Mouse (Mus musculus) cerebellum, adult 11-12 months (tissue): ENCODE measurements at regions not wholly inside any gene's neighbourhood (a gene's known extent, or its start where the extent isn't known, plus 50 kb on each side); places are given as distances from the start of the nearest gene placed in this dataset.
A peak's percentile ranks its signal among the peaks of the same experiment; 100 is the strongest.

ENCODE experiments used
- DNase-seq: peaks from one replicate; pipeline ENCODE4 v3.0.0; 2022

- DNase-seq = no peak
Observed at GRCm38 (mm10) chr8:97477098-97477457, 1588.7 kb upstream of the Got2 start.

- DNase-seq = no peak
Observed at GRCm38 (mm10) chr8:97476430-97477097, 1588.2 kb upstream of the Got2 start.

DNA sequence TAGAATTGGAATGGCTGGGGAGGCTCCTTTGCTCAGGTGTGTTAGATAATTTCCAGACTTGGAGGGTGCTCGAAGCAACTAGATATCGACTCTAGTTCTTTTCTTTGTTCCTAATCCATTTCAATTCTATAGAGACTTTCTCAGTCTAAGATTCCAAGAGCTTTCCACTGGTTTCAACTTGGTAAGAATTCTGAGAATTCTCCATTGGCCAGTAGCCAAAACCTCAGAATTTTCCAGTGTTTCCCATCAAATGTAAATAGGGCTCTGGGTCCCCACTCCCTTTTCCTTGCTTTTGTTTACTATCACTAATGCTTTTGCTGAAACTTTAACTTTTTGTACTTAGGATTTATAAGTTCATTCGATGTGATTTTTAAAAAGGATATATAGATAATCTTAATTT is 1585.0 kb upstream of the Got2 start:
- no peak for DNase-seq

DNA sequence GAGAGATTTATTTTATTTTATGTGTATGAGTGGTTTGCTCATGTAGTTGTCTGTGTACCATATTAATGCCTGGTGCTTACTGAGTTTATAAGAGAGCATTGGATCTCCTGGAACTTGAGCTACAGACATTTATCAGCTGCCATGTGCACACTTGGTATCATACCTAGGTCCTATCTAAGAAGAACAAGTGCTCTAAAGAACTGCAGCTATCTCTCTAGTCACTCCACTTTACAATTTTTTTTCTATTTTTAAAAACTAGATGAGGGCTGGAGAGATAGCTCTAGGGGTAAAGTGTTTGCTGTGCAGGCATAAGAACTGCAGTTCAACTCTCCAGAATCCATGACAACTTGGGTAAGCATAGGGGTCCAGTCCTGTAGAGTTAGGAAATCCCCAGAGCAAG is 1573.1 kb upstream of the Got2 start:
- DNase-seq = no peak

- no peak for DNase-seq
Observed at GRCm38 (mm10) chr8:97447696-97448095, 1559.3 kb upstream of the Got2 start.

DNA sequence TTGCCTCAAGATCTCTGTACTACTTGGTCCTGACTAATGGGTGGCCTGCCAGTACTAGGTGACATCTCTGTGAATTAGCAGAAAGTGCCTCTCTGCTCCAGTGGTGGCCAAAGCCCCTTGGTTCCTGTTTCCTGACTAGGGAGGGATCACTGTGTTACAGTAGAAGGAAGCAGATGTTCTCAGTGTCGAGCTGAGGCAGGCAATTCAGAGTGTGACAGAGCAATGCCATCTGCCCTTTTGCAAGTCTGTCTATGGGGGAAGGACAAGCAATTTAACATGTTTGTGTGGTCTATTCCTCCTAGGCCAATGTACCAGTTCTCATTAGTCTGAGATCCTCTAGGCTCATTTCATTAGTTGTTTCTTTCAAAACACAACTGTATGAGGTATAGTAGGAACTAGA is 1553.1 kb upstream of the Got2 start:
- no peak for DNase-seq

DNA sequence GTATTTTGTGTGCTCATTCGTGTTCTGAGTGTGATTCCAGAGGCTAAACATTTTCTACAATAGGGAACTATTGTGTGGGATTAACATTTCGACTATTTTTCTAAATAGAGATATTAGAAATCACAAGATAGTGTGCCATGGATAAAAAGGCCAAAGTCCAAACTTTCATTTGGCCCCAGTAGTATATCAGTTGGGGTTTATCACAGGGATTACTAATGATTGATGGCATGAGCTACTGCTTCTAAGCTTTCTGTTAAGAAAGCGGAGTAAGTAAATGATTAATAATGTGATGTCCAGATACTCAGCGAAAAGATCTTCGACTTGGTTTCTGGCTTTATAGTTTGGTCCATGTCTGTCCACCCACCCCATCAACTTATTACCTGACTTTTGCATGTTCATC is 1545.2 kb upstream of the Got2 start:
- DNase-seq = no peak

DNA sequence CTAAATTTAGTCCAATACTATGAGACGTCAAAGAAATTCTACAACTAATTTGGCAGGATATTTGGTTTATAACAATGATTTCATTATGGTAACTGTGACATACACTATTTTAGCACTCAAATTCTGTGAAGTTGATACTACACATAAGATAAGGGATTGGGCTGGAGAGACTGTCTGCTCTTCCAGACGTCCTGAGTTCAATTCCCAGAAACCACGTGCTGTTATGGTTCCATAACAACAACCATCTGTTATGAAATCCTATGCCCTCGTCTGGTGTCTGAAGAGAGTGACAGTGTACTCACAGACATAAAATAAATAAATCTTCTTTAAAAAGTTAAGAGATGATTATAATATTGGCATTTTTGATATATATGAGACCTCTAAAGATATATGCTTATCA is 1543.1 kb upstream of the Got2 start:
- DNase-seq = no peak

DNA sequence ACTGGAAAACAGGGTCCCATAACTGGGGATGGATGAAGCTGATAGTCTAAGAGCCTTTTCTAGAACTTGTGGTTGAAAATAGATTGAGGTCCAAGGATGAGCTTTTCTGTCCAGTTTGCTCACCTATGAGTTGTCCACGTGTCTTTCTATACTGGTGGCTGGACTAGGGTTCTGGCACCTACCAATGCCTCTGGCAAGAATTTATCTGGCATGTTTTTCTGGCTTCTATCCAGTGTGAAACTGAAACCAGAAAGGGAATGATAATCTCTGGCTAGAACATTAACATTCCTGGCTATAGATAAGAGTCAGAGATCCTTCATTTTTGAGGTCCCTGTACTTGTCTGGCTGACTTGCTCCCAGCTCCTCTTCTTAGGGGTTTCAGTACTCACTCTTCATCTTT is 1534.0 kb upstream of the Got2 start:
- DNase-seq = no peak

DNA sequence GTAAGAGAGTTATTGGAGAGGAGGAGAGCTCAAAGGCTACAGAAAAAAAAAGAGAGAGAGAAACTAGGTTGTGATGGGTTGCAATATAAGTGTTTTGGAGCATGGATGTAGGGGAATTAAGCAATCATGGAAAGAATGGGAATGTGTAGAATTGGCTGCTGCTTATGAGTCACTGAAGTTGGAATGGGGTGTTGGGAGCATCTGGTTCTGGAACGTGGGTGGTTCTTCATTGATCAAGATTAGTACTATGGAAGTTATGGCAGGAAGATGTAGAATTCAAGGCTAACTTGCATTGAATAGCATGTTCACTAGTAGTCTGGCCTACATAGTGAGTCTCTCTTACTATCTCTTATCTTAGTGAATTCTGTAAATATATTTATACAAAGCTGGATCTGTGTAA is 1526.4 kb upstream of the Got2 start:
- DNase-seq = no peak

GRCm38 (mm10) chr8:97403308-97403707 is 1515.0 kb upstream of the Got2 start:
- DNase-seq = no peak

GRCm38 (mm10) chr8:97397327-97397719 is 1509.0 kb upstream of the Got2 start:
- DNase-seq = no peak

DNA sequence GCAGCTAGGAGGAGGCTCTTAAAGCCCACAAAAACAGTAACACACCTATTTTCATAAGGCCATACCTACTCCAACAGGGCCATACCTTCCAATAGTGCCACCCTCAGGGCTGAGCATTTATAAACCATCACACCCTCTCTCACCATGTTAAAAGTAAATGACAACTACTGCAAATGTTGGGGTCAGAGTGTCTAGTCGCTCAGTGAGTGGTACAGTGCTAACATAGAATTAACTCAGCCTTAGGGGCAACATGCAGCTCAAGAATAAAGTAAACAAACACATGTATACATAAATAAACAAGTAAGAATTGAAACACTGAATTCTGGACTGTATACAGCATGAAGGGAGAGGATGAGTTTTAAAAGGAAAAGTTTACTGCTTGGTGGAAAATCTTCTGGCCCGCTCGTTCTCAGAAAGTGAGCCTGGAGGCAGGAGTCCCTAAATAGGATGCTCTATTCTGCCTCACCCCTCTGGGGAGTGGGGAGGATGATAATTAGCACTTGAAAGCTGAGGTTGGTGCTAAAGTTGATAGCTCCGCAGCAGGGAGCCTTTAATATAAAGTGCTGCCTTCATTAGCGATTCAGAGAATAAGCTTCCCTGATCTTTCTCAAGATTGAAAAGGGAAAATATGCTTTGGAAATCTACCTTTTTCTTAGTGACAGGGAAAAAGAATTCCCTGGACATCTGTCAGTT is 1508.4 kb upstream of the Got2 start:
- no peak for DNase-seq

GRCm38 (mm10) chr8:97389651-97390050 is 1501.3 kb upstream of the Got2 start:
- DNase-seq = no peak

DNA sequence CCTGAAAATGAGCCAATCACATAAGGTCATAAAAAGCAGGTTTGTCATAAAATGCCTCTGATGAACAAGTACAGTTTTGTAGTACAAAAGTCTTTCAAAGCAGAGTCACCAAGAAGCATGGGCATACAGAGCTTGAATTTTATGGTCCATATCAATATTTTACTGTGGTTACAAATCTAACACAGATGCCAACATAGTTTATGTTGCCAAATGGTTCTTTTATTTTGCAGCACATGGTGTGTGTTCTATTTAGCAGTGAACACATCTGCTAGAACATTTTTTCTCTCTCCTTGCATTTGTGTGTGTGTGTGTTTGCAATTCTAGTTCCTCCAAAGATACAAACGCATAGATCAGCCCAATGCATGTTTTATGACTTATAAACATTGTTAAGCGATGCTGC is 1500.8 kb upstream of the Got2 start:
- DNase-seq = no peak

DNA sequence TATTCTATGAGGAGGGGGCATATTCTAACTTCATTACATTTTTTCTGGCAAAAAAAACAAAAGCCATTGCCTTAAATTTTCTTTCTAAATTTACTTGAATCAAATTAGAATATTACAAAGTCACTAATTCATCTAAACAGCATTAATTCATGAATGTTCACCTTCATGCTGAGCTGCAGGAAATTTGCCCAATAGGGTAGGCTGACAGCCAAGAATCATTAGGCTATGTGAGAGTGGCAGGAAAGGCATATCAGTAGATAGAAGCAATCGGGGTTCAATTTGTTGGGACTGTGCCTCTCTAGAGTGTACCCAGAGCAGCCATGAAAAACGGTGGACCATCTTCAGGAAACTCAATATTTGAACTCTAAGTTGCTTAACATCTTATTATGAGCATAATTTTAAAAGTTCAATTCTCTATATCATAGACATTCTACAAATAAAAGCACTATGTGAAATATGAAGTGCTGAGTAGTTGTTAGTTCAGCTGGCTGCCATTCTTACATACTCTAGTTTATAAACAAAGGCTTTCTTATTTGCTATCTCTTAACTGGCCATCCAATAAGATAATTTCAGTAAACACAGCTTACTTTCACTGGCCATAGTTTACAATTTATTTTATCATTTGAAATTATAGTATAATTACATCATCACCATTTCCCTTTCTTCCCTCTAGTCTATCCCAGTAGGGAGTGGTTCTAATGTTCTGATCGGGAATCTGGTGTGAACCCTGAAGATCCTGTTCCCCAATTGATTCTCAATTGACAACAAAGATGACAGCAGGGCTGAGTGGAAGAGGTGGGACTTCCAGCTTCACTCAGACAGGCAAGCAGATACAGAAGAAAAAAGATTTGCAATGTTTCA is 1486.8 kb upstream of the Got2 start:
- no peak for DNase-seq

GRCm38 (mm10) chr8:97346630-97347029 is 1458.3 kb upstream of the Got2 start:
- no peak for DNase-seq

- no peak for DNase-seq
Observed at GRCm38 (mm10) chr8:97315497-97315896, 1427.2 kb upstream of the Got2 start.

DNA sequence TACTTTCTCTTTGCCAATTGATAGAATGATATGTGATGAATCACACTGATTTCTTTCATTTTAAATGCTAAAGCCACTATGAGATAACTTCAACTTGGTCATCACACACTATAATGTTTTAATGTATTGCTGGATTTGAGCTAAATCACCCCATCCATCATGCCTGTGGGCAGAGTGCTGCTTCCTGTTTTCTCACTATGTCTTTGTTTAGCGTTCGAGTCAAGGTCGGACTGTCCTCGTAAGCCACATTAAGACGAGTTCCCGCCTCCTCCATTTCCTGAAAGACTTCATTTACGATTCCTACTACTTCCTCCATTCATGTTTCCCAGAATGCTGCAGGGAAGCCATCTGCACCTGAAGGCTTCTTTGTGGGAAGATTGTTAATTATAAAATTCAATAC is 1420.0 kb upstream of the Got2 start:
- DNase-seq = no peak

DNA sequence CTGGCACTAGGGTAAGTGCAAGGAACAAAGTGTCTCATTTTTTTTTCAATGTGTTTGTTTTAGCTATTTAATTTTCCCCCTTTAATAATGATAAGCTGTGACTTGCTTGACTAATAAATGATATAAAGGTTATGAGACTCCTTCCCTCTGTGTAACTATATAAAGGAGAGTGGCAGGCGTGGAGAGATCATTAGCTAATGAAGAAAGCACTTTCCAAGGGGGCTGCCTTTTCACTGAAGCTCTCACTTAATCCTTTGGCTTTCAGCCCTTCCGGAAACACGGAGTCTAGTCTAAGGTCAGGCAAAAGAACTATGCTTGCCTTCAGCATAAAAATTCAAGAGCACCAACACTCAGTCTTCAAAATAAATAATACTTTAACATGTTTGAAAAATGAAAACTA is 1382.2 kb upstream of the Got2 start:
- no peak for DNase-seq

- DNase-seq = peak; percentile 12
Observed at GRCm38 (mm10) chr8:97260964-97261363, 1372.6 kb upstream of the Got2 start.

GRCm38 (mm10) chr8:97254169-97254568 is 1365.8 kb upstream of the Got2 start:
- DNase-seq = no peak

GRCm38 (mm10) chr8:97252232-97252631 is 1363.9 kb upstream of the Got2 start:
- DNase-seq = no peak

GRCm38 (mm10) chr8:97251458-97251865 is 1363.1 kb upstream of the Got2 start:
- no peak for DNase-seq
